Mouse (Mus musculus) thymus, postnatal 0 days (tissue): ENCODE measurements around the gene Hmga2. TPM values are rescaled to one million over a fixed set of nuclear protein-coding genes. Genes with fewer than 3 reads are reported as not detected.
"Not testable (repeated sequence)": the region's sequence is repeated elsewhere in the genome, so short reads cannot be mapped to it uniquely, and the experiment has no call there.

Experiments used
- DNase-seq: peaks from one replicate; pipeline ENCODE4 v3.0.0-alpha.2; 2015; ENCODE audit warnings: low spot score
- polyA plus RNA-seq: library from polyadenylated mRNA; unstranded; fragments of >200 nt; fragmentation: Nextera tagmentation; extraction: Ambion mirVana; gene quantifications from 2 replicates; pipeline ENCODE4 v1.2.1, GENCODE M21; 2015

Hmga2 gene
- polyA plus RNA-seq, 1 experiment from 2014 or later, result 1.1 TPM

- DNase-seq, result no peak
Measured at GRCm38 (mm10) chr10:120394740-120395139, 81.5 kb downstream of the Hmga2 start.

GRCm38 (mm10) chr10:120391971-120392716 is 84.1 kb downstream of the Hmga2 start:
- DNase-seq, result peak; percentile 54

- DNase-seq, result no peak
Measured at GRCm38 (mm10) chr10:120390912-120391835, 85.1 kb downstream of the Hmga2 start.

- DNase-seq, result no peak
Measured at GRCm38 (mm10) chr10:120389707-120390106, 86.6 kb downstream of the Hmga2 start.

GRCm38 (mm10) chr10:120388966-120389365 is 87.3 kb downstream of the Hmga2 start:
- DNase-seq, result no peak

GRCm38 (mm10) chr10:120388400-120388871 is 87.8 kb downstream of the Hmga2 start:
- no peak for DNase-seq

- no peak for DNase-seq
Measured at GRCm38 (mm10) chr10:120387105-120387504, 89.2 kb downstream of the Hmga2 start.

GRCm38 (mm10) chr10:120384797-120385600 is 91.3 kb downstream of the Hmga2 start:
- DNase-seq, result no peak

GRCm38 (mm10) chr10:120384040-120384439 is 92.2 kb downstream of the Hmga2 start:
- no peak for DNase-seq

- no peak for DNase-seq
Measured at GRCm38 (mm10) chr10:120377795-120378194, 98.5 kb downstream of the Hmga2 start.

- DNase-seq, result no peak
Measured at GRCm38 (mm10) chr10:120377327-120377752, 98.9 kb downstream of the Hmga2 start.

GRCm38 (mm10) chr10:120375438-120375837 is 100.8 kb downstream of the Hmga2 start:
- no peak for DNase-seq

GRCm38 (mm10) chr10:120371215-120371614 is 105.1 kb downstream of the Hmga2 start:
- DNase-seq, result no peak

- no peak for DNase-seq
Measured at GRCm38 (mm10) chr10:120369187-120369805, 107.0 kb downstream of the Hmga2 start.

GRCm38 (mm10) chr10:120366173-120366592 is 110.1 kb downstream of the Hmga2 start:
- not testable (repeated sequence) for DNase-seq

GRCm38 (mm10) chr10:120365380-120366172 is 110.7 kb downstream of the Hmga2 start:
- no peak for DNase-seq

- no peak for DNase-seq
Measured at GRCm38 (mm10) chr10:120363983-120364582, 112.2 kb downstream of the Hmga2 start.

GRCm38 (mm10) chr10:120363298-120363982 is 112.8 kb downstream of the Hmga2 start:
- DNase-seq, result not testable (repeated sequence)

GRCm38 (mm10) chr10:120354523-120355030 is 121.7 kb downstream of the Hmga2 start:
- DNase-seq, result no peak
